Mouse (Mus musculus): ENCODE measurements around the gene Olfr750. TPM values are rescaled to one million over a fixed set of nuclear protein-coding genes. Genes with fewer than 3 reads are reported as not detected.
"Not testable (repeated sequence)": the region's sequence is repeated elsewhere in the genome, so short reads cannot be mapped to it uniquely, and the experiment has no call there.

Olfr750 gene
- total RNA-seq, 1 experiment = not detected

DNA sequence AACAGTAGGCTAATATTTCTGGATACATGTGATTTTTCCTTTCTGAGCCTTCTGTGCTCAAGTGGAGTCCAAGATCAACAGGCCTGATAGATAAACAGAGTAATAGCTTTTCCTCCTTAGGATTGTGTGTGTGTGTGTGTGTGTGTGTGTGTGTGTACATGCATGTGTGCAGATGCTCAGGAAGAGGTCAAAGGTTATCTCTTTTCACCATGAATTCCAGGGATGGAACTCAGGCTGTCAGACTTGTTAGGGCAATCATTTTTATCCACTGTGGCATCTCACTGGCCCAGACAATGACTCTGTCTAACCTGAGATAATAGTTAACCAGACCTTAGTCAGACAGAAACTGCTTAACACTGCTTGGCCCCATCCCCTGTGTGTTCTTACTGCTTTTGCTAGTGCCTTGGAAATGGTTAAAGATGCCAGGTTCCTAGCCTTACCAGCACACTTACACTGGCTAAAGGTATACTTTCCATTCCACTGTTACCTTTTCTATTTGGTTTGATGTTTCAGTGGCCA is 32.3 kb upstream of the Olfr750 start:
- Histone ChIP-seq H3K36me3 (ENCODE audit: control insufficient read depth, insufficient read depth, low read length, poor library complexity, severe bottlenecking) (no peaks in the 10 kb centered on the region), H3K4me1 (ENCODE audit: control insufficient read depth in 2 of 2, insufficient read depth in 2 of 2, low read length in 2 of 2, poor library complexity in 1 of 2) (no peaks in the 10 kb centered on the region), H3K4me3 (ENCODE audit: insufficient read depth in 1 of 2, low read depth in 1 of 2, low read length in 2 of 2, poor library complexity in 1 of 2, severe bottlenecking in 1 of 2) (no peak overlapping the region), H3K9ac (ENCODE audit: insufficient read depth, low read depth, low read length, poor library complexity, severe bottlenecking) (no peak overlapping the region), H3K27ac (ENCODE audit: insufficient read depth, low read depth, low read length, poor library complexity, severe bottlenecking) (no peak overlapping the region), H3K9me3 (ENCODE audit: control insufficient read depth, insufficient read depth, low read depth, low read length) (no peaks in the 10 kb centered on the region)
- DNase-seq (ENCODE audit: low read depth, low spot score) = no peak
- TF ChIP-seq MAFK (IDR thresholded peaks at IDR 0.05; ENCODE audit: insufficient read depth, low read depth, low read length) = no peak
- no peak for TF ChIP-seq HCFC1 (IDR thresholded peaks at IDR 0.05; ENCODE audit: borderline replicate concordance, insufficient read depth, low read length)
- TF ChIP-seq CHD2 (IDR thresholded peaks at IDR 0.05; ENCODE audit: low read depth, low read length) = no peak
- TF ChIP-seq ZNF384 (IDR thresholded peaks at IDR 0.05; ENCODE audit: low read depth, low read length) = no peak
- no peak for TF ChIP-seq ZC3H11A (IDR thresholded peaks at IDR 0.05; ENCODE audit: borderline replicate concordance, low read depth, low read length)
- in situ Hi-C loops (cut with MboI; ENCODE audit: low sequenced_read_pairs in 2 of 2, unreplicated experiment in 2 of 2) = no loop called here

DNA sequence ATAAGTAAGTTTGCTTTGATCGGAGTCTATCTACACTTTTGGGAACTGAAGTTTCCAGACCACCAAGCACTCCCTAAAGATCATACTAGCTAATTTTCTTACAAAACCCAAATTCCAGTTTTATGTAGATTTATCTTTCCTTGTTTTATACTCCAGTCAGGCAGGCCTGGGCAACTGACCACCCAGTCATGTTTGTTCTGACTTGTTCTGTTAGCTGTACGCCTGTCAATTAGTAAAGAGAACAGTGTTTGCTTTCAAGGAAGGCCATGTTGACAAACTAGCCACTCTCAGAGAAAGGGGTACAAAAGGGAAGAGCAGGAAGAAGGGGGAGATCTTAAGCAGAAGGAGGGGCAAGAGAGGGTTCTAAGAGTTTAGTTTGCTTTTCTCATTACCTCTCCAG is 30.1 kb upstream of the Olfr750 start:
- Histone ChIP-seq H3K4me1 (ENCODE audit: control insufficient read depth in 2 of 2, insufficient read depth in 2 of 2, low read length in 2 of 2, poor library complexity in 1 of 2) (no peaks in the 10 kb centered on the region), H3K9me3 (ENCODE audit: control insufficient read depth, insufficient read depth, low read depth, low read length) (no peaks in the 10 kb centered on the region), H3K4me3 (ENCODE audit: insufficient read depth in 1 of 2, low read depth in 1 of 2, low read length in 2 of 2, poor library complexity in 1 of 2, severe bottlenecking in 1 of 2) (no peak overlapping the region), H3K27ac (ENCODE audit: insufficient read depth, low read depth, low read length, poor library complexity, severe bottlenecking) (no peak overlapping the region), H3K9ac (ENCODE audit: insufficient read depth, low read depth, low read length, poor library complexity, severe bottlenecking) (no peak overlapping the region), H3K36me3 (ENCODE audit: control insufficient read depth, insufficient read depth, low read length, poor library complexity, severe bottlenecking) (no peaks in the 10 kb centered on the region)
- DNase-seq (ENCODE audit: low read depth, low spot score) = no peak
- TF ChIP-seq ZNF384 (IDR thresholded peaks at IDR 0.05; ENCODE audit: low read depth, low read length) = no peak
- no peak for TF ChIP-seq ZC3H11A (IDR thresholded peaks at IDR 0.05; ENCODE audit: borderline replicate concordance, low read depth, low read length)
- no peak for TF ChIP-seq CHD2 (IDR thresholded peaks at IDR 0.05; ENCODE audit: low read depth, low read length)
- no peak for TF ChIP-seq MAFK (IDR thresholded peaks at IDR 0.05; ENCODE audit: insufficient read depth, low read depth, low read length)
- no peak for TF ChIP-seq HCFC1 (IDR thresholded peaks at IDR 0.05; ENCODE audit: borderline replicate concordance, insufficient read depth, low read length)
- in situ Hi-C loops (cut with MboI; ENCODE audit: low sequenced_read_pairs in 2 of 2, unreplicated experiment in 2 of 2) = no loop called here

DNA sequence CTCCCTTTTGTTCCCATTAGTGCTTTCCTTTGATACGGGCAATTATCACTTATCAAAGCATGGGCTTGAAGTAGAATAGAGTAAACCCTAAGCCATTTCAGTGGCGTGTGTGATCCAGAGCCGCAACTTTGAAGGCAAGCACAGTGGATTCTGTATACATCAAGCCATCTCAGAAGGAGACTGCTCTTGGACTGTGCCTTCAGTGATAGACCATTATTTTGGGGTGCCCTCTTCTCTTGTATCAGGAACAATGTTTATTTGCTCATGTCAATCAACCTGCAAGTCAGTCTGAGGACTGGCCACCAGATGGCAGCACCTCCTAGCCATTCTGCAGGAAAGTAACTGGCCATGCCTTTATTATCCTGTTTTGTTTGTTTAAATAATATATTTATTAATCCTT is 29.0 kb upstream of the Olfr750 start:
- in situ Hi-C loops (cut with MboI; ENCODE audit: low sequenced_read_pairs in 2 of 2, unreplicated experiment in 2 of 2) = no loop called here
- no peak overlapping the region for H3K9ac ChIP-seq (ENCODE audit: insufficient read depth, low read depth, low read length, poor library complexity, severe bottlenecking)

DNA sequence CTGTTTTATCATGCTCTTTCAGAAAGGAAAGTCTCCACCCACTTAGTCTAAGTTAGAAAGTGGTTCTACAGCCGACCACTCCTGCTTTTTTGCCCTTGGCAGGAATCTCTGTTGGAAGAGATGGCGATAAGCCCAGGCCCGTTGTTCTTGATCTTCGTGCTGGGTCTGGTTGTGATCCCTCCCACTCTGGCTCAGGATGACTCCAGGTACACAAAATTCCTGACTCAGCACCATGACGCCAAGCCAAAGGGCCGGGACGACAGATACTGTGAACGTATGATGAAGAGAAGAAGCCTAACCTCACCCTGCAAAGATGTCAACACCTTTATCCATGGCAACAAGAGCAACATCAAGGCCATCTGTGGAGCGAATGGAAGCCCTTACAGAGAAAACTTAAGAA is 27.0 kb upstream of the Olfr750 start:
- in situ Hi-C loops (cut with MboI; ENCODE audit: low sequenced_read_pairs in 2 of 2, unreplicated experiment in 2 of 2) = no loop called here
- Histone ChIP-seq H3K9me3 (ENCODE audit: control insufficient read depth, insufficient read depth, low read depth, low read length) (no peaks in the 10 kb centered on the region), H3K27ac (ENCODE audit: insufficient read depth, low read depth, low read length, poor library complexity, severe bottlenecking) (no peak overlapping the region), H3K9ac (ENCODE audit: insufficient read depth, low read depth, low read length, poor library complexity, severe bottlenecking) (no peak overlapping the region), H3K4me1 (ENCODE audit: control insufficient read depth in 2 of 2, insufficient read depth in 2 of 2, low read length in 2 of 2, poor library complexity in 1 of 2) (no peaks in the 10 kb centered on the region), H3K36me3 (ENCODE audit: control insufficient read depth, insufficient read depth, low read length, poor library complexity, severe bottlenecking) (no peaks in the 10 kb centered on the region), H3K4me3 (ENCODE audit: insufficient read depth in 1 of 2, low read depth in 1 of 2, low read length in 2 of 2, poor library complexity in 1 of 2, severe bottlenecking in 1 of 2) (no peak overlapping the region)
- no peak for DNase-seq (ENCODE audit: low read depth, low spot score)
- peak; percentile 54 for TF ChIP-seq MAFK (IDR thresholded peaks at IDR 0.05; ENCODE audit: insufficient read depth, low read depth, low read length)
- no peak for TF ChIP-seq CHD2 (IDR thresholded peaks at IDR 0.05; ENCODE audit: low read depth, low read length)

More for the DNA sequence above, 29.0 kb upstream of the Olfr750 start:
- TF ChIP-seq ZC3H11A (IDR thresholded peaks at IDR 0.05; ENCODE audit: borderline replicate concordance, low read depth, low read length) = peak; percentile 47; the same call in 1 of the 2 replicates
- no peak for TF ChIP-seq MAFK (IDR thresholded peaks at IDR 0.05; ENCODE audit: insufficient read depth, low read depth, low read length)
- DNase-seq (ENCODE audit: low read depth, low spot score) = peak; percentile 40
- H3K27ac ChIP-seq (ENCODE audit: insufficient read depth, low read depth, low read length, poor library complexity, severe bottlenecking) = no peak overlapping the region
- no peaks in the 10 kb centered on the region for H3K36me3 ChIP-seq (ENCODE audit: control insufficient read depth, insufficient read depth, low read length, poor library complexity, severe bottlenecking)
- no peaks in the 10 kb centered on the region for H3K9me3 ChIP-seq (ENCODE audit: control insufficient read depth, insufficient read depth, low read depth, low read length)
- H3K4me1 ChIP-seq (ENCODE audit: control insufficient read depth in 2 of 2, insufficient read depth in 2 of 2, low read length in 2 of 2, poor library complexity in 1 of 2) = no peaks in the 10 kb centered on the region
- H3K4me3 ChIP-seq (ENCODE audit: insufficient read depth in 1 of 2, low read depth in 1 of 2, low read length in 2 of 2, poor library complexity in 1 of 2, severe bottlenecking in 1 of 2) = no peak overlapping the region

DNA sequence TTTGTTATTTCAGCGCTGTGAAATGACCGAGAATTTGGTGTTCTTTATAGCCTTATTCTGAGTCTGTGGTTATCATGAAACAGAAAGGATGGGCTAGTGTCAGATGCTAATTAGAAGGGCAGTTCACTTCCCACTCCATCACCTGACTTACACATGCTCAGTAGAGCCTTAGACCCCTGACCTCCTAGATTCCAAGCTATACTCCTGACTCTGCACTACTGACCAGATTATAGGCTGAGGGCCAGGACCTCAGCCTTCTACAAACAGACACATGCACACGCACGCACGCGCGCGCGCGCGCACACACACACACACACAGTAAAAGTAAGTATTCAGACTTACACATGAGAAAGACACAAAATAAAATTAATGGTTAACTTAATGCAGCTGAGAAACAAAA is 24.7 kb upstream of the Olfr750 start:
- no peak for DNase-seq (ENCODE audit: low read depth, low spot score)
- H3K4me1 ChIP-seq (ENCODE audit: control insufficient read depth in 2 of 2, insufficient read depth in 2 of 2, low read length in 2 of 2, poor library complexity in 1 of 2) = no peaks in the 10 kb centered on the region

DNA sequence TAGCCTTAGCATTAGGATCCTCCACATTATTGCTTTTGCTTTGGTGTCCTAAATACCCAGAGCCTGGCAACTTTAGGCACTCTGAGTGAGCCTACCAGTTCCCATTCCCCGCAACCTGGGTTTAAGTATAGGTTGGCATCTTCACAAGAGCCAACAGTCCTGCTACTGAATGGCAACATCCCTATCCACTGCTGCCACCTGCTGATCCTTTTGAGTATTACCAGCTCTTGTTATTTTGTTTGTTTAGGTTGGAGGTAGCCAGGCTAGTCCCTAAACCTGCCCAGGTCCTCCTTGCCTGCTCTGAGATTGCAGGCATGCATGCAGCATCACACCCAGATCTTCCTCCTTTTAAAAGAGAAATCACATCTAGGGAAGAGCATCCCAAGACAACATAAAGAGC is 24.1 kb upstream of the Olfr750 start:
- in situ Hi-C loops (cut with MboI; ENCODE audit: low sequenced_read_pairs in 2 of 2, unreplicated experiment in 2 of 2) = loop anchor here (10.0 to 25.0 kb wide), 2 partner anchors 664 to 677 kb away; partner anchors contain the start of gene Ang4 (in 2 of the 2)
- H3K27ac ChIP-seq (ENCODE audit: insufficient read depth, low read depth, low read length, poor library complexity, severe bottlenecking); H3K4me3 ChIP-seq (ENCODE audit: insufficient read depth in 1 of 2, low read depth in 1 of 2, low read length in 2 of 2, poor library complexity in 1 of 2, severe bottlenecking in 1 of 2); H3K9ac ChIP-seq (ENCODE audit: insufficient read depth, low read depth, low read length, poor library complexity, severe bottlenecking); DNase-seq (ENCODE audit: low read depth, low spot score); H3K36me3 ChIP-seq (ENCODE audit: control insufficient read depth, insufficient read depth, low read length, poor library complexity, severe bottlenecking); H3K9me3 ChIP-seq (ENCODE audit: control insufficient read depth, insufficient read depth, low read depth, low read length); H3K4me1 ChIP-seq (ENCODE audit: control insufficient read depth in 2 of 2, insufficient read depth in 2 of 2, low read length in 2 of 2, poor library complexity in 1 of 2): not testable (repeated sequence)

More for the DNA sequence above, 24.7 kb upstream of the Olfr750 start:
- TF ChIP-seq CHD2 (IDR thresholded peaks at IDR 0.05; ENCODE audit: low read depth, low read length) (no peak), MAFK (IDR thresholded peaks at IDR 0.05; ENCODE audit: insufficient read depth, low read depth, low read length) (no peak), ZC3H11A (IDR thresholded peaks at IDR 0.05; ENCODE audit: borderline replicate concordance, low read depth, low read length) (no peak), HCFC1 (IDR thresholded peaks at IDR 0.05; ENCODE audit: borderline replicate concordance, insufficient read depth, low read length) (no peak), ZNF384 (IDR thresholded peaks at IDR 0.05; ENCODE audit: low read depth, low read length) (no peak)
- in situ Hi-C loops (cut with MboI; ENCODE audit: low sequenced_read_pairs in 2 of 2, unreplicated experiment in 2 of 2) = loop anchor here (10.0 to 25.0 kb wide), 2 partner anchors 663 to 676 kb away; partner anchors contain the start of gene Ang4 (in 2 of the 2)
- Histone ChIP-seq H3K9ac (ENCODE audit: insufficient read depth, low read depth, low read length, poor library complexity, severe bottlenecking) (no peak overlapping the region), H3K9me3 (ENCODE audit: control insufficient read depth, insufficient read depth, low read depth, low read length) (no peaks in the 10 kb centered on the region), H3K4me3 (ENCODE audit: insufficient read depth in 1 of 2, low read depth in 1 of 2, low read length in 2 of 2, poor library complexity in 1 of 2, severe bottlenecking in 1 of 2) (no peak overlapping the region), H3K36me3 (ENCODE audit: control insufficient read depth, insufficient read depth, low read length, poor library complexity, severe bottlenecking) (no peaks in the 10 kb centered on the region), H3K27ac (ENCODE audit: insufficient read depth, low read depth, low read length, poor library complexity, severe bottlenecking) (no peak overlapping the region)

Measured in ES-E14 (cell line).